Mouse (Mus musculus) testis, adult 2 months (tissue): ENCODE measurements around the gene Pex7.

Experiments used
- CTCF ChIP-seq: fragments of 200-500 bp; IDR thresholded peaks from 2 replicates; pipeline ENCODE4 v1.5.1; 2012; ENCODE audit warnings: low read depth, mild to moderate bottlenecking, inconsistent platforms, low read length, moderate library complexity; ENCODE audit not compliant: control insufficient read depth, insufficient read depth, insufficient replicate concordance
- POLR2A ChIP-seq: fragments of 200-500 bp; IDR thresholded peaks from 2 replicates; pipeline ENCODE4 v1.6.1; 2012; ENCODE audit warnings: low read depth, mild to moderate bottlenecking, inconsistent platforms, low read length, moderate library complexity; ENCODE audit not compliant: control insufficient read depth

DNA sequence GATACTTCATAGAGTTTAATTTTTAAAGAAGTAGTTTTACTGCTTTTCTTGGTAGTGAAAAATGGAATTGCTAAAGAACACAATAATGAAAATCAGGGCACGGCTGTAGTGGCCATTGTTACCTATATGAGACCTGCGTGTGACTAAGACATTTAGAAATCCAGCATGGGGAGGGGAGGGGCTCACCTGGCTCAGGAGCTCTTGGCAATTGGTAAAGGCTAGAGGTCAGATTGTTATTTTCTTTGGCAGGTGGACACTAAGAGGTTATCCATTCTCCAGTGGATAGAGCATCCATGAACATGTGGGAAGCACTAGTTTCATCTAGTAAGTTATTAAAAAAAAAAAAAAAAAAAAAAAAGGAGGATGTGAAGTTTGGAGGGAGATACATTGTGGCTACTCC is 16.8 kb upstream of the Pex7 start:
- TF ChIP-seq CTCF (no peak), POLR2A (no peak)
